Mouse (Mus musculus) stomach, embryonic 16.5 days (tissue): ENCODE results near the gene Rasl10b. TPM values are rescaled to one million over a fixed set of nuclear protein-coding genes. Genes with fewer than 3 reads are reported as not detected.

Source experiments
- ATAC-seq: fragments of 200-750 bp; cut with Nextera tagmentation; 2 replicates; pipeline ENCODE4 v1.8.0; 2017; ENCODE audit warnings: moderate number of reproducible peaks, moderate TSS enrichment; ENCODE audit not compliant: insufficient read depth, low FRiP score
- H3K27ac ChIP-seq: fragments of 300-500 bp; sonication (generic); 2 replicates; pipeline ENCODE4 v1.5.1; 2014; ENCODE audit warnings: low read length
- H3K27me3 ChIP-seq: fragments of 300-500 bp; sonication (generic); 2 replicates; pipeline ENCODE4 v1.6.1; 2014; ENCODE audit warnings: low read length, control low read depth, mixed read lengths; ENCODE audit not compliant: control insufficient read depth, insufficient read depth
- H3K36me3 ChIP-seq: fragments of 300-500 bp; sonication (generic); 2 replicates; pipeline ENCODE4 v1.6.1; 2014; ENCODE audit warnings: low read length; ENCODE audit not compliant: control insufficient read depth, insufficient read depth
- H3K4me1 ChIP-seq: fragments of 300-500 bp; sonication (generic); 2 replicates; pipeline ENCODE4 v1.6.1; 2014; ENCODE audit warnings: low read length, control low read depth, mixed read lengths; ENCODE audit not compliant: control insufficient read depth, insufficient read depth
- H3K4me2 ChIP-seq: fragments of 300-500 bp; sonication (generic); 2 replicates; pipeline ENCODE4 v1.6.1; 2014; ENCODE audit warnings: low read depth, low read length, mixed read lengths
- H3K4me3 ChIP-seq: fragments of 300-500 bp; sonication (generic); replicated peaks from 2 replicates; pipeline ENCODE4 v1.5.1; 2014; ENCODE audit warnings: mild to moderate bottlenecking, low read length
- H3K9ac ChIP-seq: fragments of 300-500 bp; sonication (generic); 2 replicates; pipeline ENCODE4 v1.6.1; 2014; ENCODE audit warnings: low read length
- H3K9me3 ChIP-seq: fragments of 300-500 bp; sonication (generic); replicated peaks from 2 replicates; pipeline ENCODE4 v1.6.1; 2016; ENCODE audit warnings: low read length, control low read depth; ENCODE audit not compliant: control insufficient read depth
- WGBS: fragments of 180-500 bp; shearing (Covaris S2); extraction: QIAGEN DNeasy Blood & Tissue Kit; methylation state at CpG from one replicate; pipeline ENCODE4 v1.1.7; 2014; 5-methylcytosine and 5-hydroxymethylcytosine counted together
- polyA plus RNA-seq: library from polyadenylated mRNA; unstranded; fragments of >200 nt; fragmentation: Nextera tagmentation; extraction: Ambion mirVana; gene quantifications from 2 replicates; pipeline ENCODE4 v1.2.1, GENCODE M21; 2015

Gene Rasl10b
- polyA plus RNA-seq, 1 experiment from 2014 or later = 0.49 TPM

GRCm38 (mm10) chr11:83465976-83466375 lies 57.0 kb downstream of the Rasl10b start:
- no peak overlapping the region for H3K4me3 ChIP-seq
- peak overlapping the region; percentile 21; the same call in 1 of the 2 replicates for H3K27ac ChIP-seq
- WGBS = 23% methylated on average over 2 of the region's 2 CpGs
- H3K36me3 ChIP-seq = no peaks in the 10 kb centered on the region
- peaks cover 4% of the 10 kb centered on the region; the same call in 1 of the 2 replicates for H3K27me3 ChIP-seq
- no peaks in the 10 kb centered on the region for H3K9me3 ChIP-seq
- no peak for ATAC-seq
- H3K4me2 ChIP-seq = no peak overlapping the region
- H3K4me1 ChIP-seq = no peaks in the 10 kb centered on the region
- no peak overlapping the region for H3K9ac ChIP-seq

GRCm38 (mm10) chr11:83467120-83467652 lies 58.2 kb downstream of the Rasl10b start:
- Histone ChIP-seq H3K9me3 (no peaks in the 10 kb centered on the region), H3K27me3 (peaks cover 4% of the 10 kb centered on the region; the same call in 1 of the 2 replicates), H3K36me3 (no peaks in the 10 kb centered on the region), H3K4me3 (no peak overlapping the region), H3K9ac (no peak overlapping the region), H3K4me2 (no peak overlapping the region), H3K4me1 (0 out of 2 replicates have a peak, but pooled peaks cover 6% of the 10 kb centered on the region), H3K27ac (no peak overlapping the region; the same call in 1 of the 2 replicates)
- peak; percentile 22; the same call in 1 of the 2 replicates for ATAC-seq
- 45% methylated on average over 11 of the region's 11 CpGs for WGBS

- Histone ChIP-seq H3K4me1 (0 out of 2 replicates have a peak, but pooled peaks cover 8% of the 10 kb centered on the region), H3K27me3 (no peaks in the 10 kb centered on the region; the same call in 1 of the 2 replicates), H3K4me3 (no peak overlapping the region), H3K9ac (no peak overlapping the region), H3K4me2 (no peak overlapping the region), H3K36me3 (no peaks in the 10 kb centered on the region), H3K9me3 (no peaks in the 10 kb centered on the region), H3K27ac (no peak overlapping the region)
- ATAC-seq = no peak
- WGBS = 85% methylated on average over 3 of the region's 3 CpGs
Observed at GRCm38 (mm10) chr11:83468765-83469164, 59.8 kb downstream of the Rasl10b start.

Other genes with a start within 250 kb of the Rasl10b start
- gene Slfn4, start 234.0 kb upstream of the Rasl10b start, polyA plus RNA-seq = 0.61 and 0.87 TPM in 2 replicates
- gene Slfn3, start 217.8 kb upstream of the Rasl10b start, polyA plus RNA-seq = 0.80 and 1.0 TPM in 2 replicates
- 1.4 and 1.7 TPM in 2 replicates for gene Slfn14, start 122.4 kb upstream of the Rasl10b start, polyA plus RNA-seq
- 50.0 and 50.5 TPM in 2 replicates for gene Ap2b1, start 110.1 kb upstream of the Rasl10b start, polyA plus RNA-seq
- 13.6 and 15.0 TPM in 2 replicates for gene Pex12, start 106.6 kb upstream of the Rasl10b start, polyA plus RNA-seq
- gene Gas2l2, start 20.3 kb downstream of the Rasl10b start, polyA plus RNA-seq = 0.14 TPM in 2 replicates
- 0.21 TPM in 1 of 2 replicates, not detected in the other for gene 1700020L24Rik, start 28.5 kb downstream of the Rasl10b start, polyA plus RNA-seq
- gene Mmp28, start 53.9 kb downstream of the Rasl10b start, polyA plus RNA-seq = 3.3 and 4.3 TPM in 2 replicates
- gene Taf15, start 63.9 kb downstream of the Rasl10b start, polyA plus RNA-seq = 9.7 TPM in 2 replicates
- not detected in 2 replicates for gene Heatr9, start 113.0 kb downstream of the Rasl10b start, polyA plus RNA-seq
- gene Ccl5, start 121.4 kb downstream of the Rasl10b start, polyA plus RNA-seq = 1.00 and 1.0 TPM in 2 replicates
- 11.4 and 15.9 TPM in 2 replicates for gene Ccl9, start 169.5 kb downstream of the Rasl10b start, polyA plus RNA-seq
- 9.8 and 15.6 TPM in 2 replicates for gene Ccl6, start 183.9 kb downstream of the Rasl10b start, polyA plus RNA-seq
- not detected in 2 replicates for gene Rpl9-ps1, start 236.5 kb downstream of the Rasl10b start, polyA plus RNA-seq
- 0.62 and 0.84 TPM in 2 replicates for gene Ccl3, start 240.2 kb downstream of the Rasl10b start, polyA plus RNA-seq